Mouse (Mus musculus) small intestine, adult 2 months (tissue): ENCODE data around the gene Nup188. TPM values are rescaled to one million over a fixed set of nuclear protein-coding genes. Genes with fewer than 3 reads are reported as not detected.

Experiments
- H3K27ac ChIP-seq: fragments of 200-500 bp; 2 replicates; pipeline ENCODE4 v1.5.1; 2012; ENCODE audit warnings: low read depth, low read length, control low read depth, inconsistent platforms; ENCODE audit not compliant: insufficient read depth
- H3K27me3 ChIP-seq: fragments of 200-500 bp; 2 replicates; pipeline ENCODE4 v1.6.1; 2012; ENCODE audit warnings: mild to moderate bottlenecking, moderate library complexity, low read length, inconsistent platforms; ENCODE audit not compliant: control insufficient read depth, insufficient read depth
- H3K36me3 ChIP-seq: fragments of 200-500 bp; 2 replicates; pipeline ENCODE4 v1.6.1; 2012; ENCODE audit warnings: mild to moderate bottlenecking, low read length, control low read depth, inconsistent platforms; ENCODE audit not compliant: control insufficient read depth, insufficient read depth
- H3K4me1 ChIP-seq: fragments of 200-500 bp; 2 replicates; pipeline ENCODE4 v1.6.1; 2012; ENCODE audit warnings: low read length, inconsistent platforms, mixed read lengths; ENCODE audit not compliant: control insufficient read depth, insufficient read depth, insufficient read length
- H3K4me3 ChIP-seq: fragments of 200-500 bp; 2 replicates; pipeline ENCODE4 v1.5.1; 2012; ENCODE audit warnings: low read depth, mild to moderate bottlenecking, control low read depth, inconsistent platforms, low read length, moderate library complexity
- CTCF ChIP-seq: fragments of 200-500 bp; IDR thresholded peaks from 2 replicates; pipeline ENCODE4 v1.5.1; 2012; ENCODE audit warnings: low read depth, mild to moderate bottlenecking, control low read depth, inconsistent platforms, low read length, moderate library complexity, mixed read lengths; ENCODE audit not compliant: insufficient replicate concordance, insufficient read length; ENCODE audit errors: extremely low read depth
- POLR2A ChIP-seq: fragments of 200-500 bp; IDR thresholded peaks from 2 replicates; pipeline ENCODE4 v1.6.1; 2012; ENCODE audit warnings: low read depth, mild to moderate bottlenecking, control low read depth, inconsistent platforms, low read length, moderate library complexity
- WGBS: fragments of 180-500 bp; shearing (Covaris S2); methylation state at CpG from one replicate; pipeline ENCODE4 v1.1.7; 2018; 5-methylcytosine and 5-hydroxymethylcytosine counted together
- polyA plus RNA-seq: library from polyadenylated mRNA; depleted of rRNA; stranded (reverse); fragments of >200 nt; gene quantifications from 2 replicates; pipeline ENCODE4 v1.2.3, GENCODE M21; 2012

Gene Nup188
- polyA plus RNA-seq, 1 experiment = 21.4 TPM

- WGBS = 86% methylated on average over 6 of the region's 6 CpGs
- Histone ChIP-seq H3K36me3 (peaks cover 31% of the 10 kb centered on the region), H3K4me1 (peaks cover 4% of the 10 kb centered on the region), H3K27me3 (no peaks in the 10 kb centered on the region), H3K4me3 (no peak overlapping the region), H3K27ac (no peak overlapping the region)
- TF ChIP-seq CTCF = no peak
- TF ChIP-seq POLR2A = no peak
Measured at GRCm38 (mm10) chr2:30263811-30264210, 22.4 kb upstream of the Nup188 start.

- H3K36me3 ChIP-seq = peaks cover 27% of the 10 kb centered on the region
Measured at GRCm38 (mm10) chr2:30264671-30265519, 21.3 kb upstream of the Nup188 start.

GRCm38 (mm10) chr2:30265767-30266253 lies 20.4 kb upstream of the Nup188 start, which contains the start of gene Phyhd1:
Gene Phyhd1 (plus strand): TSS chr2:30266203.
- Histone ChIP-seq H3K4me1 (peaks cover 5% of the 10 kb centered on the region), H3K27ac (peak within 1 kb of the TSS; percentile 80), H3K27me3 (no peaks in the 10 kb centered on the region), H3K36me3 (peaks cover 24% of the 10 kb centered on the region), H3K4me3 (no peak within 1 kb of the TSS)
- 61% methylated on average over 5 of the region's 5 CpGs for WGBS
- TF ChIP-seq CTCF (no peak), POLR2A (no peak)

More at GRCm38 (mm10) chr2:30264671-30265519, 21.3 kb upstream of the Nup188 start:
- 38% methylated on average over 7 of the region's 7 CpGs for WGBS
- H3K4me3 ChIP-seq = no peak overlapping the region
- TF ChIP-seq CTCF (no peak), POLR2A (no peak)
- H3K27me3 ChIP-seq = no peaks in the 10 kb centered on the region
- H3K27ac ChIP-seq = peak overlapping the region; percentile 80
- H3K4me1 ChIP-seq = peaks cover 5% of the 10 kb centered on the region

DNA sequence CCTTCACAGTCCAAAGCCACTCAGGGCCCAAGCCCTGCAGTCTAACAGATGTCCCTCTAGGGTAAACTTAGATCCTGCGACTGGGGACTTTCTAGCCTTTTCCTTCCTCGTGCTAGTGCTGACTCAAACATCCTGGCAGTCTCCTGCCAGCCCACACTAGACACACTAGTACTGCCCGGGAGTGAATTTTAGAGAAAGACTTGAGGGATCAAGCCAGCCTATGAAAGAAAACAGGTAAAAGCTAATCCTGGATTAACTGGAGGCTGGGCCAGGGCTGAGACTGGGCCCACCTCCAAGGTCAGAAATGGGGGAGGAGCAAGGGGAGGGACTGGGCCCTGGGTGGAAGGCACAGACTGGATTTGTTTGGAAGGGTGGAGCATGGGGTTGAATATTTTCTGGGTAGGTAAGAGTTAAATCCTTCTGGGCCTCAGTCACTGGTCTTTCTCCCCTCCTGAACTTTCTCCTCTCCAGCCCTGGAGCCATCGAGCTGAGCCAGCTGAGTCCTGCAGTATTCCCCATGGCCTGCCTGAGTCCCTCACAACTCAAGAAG lies 19.7 kb upstream of the Nup188 start:
- TF ChIP-seq CTCF (no peak), POLR2A (peak; percentile 25; the same call in 1 of the 2 replicates)
- 13% methylated on average over 4 of the region's 4 CpGs for WGBS
- peak overlapping the region; percentile 80 for H3K27ac ChIP-seq
- no peaks in the 10 kb centered on the region for H3K27me3 ChIP-seq
- no peak overlapping the region for H3K4me3 ChIP-seq
- peaks cover 24% of the 10 kb centered on the region for H3K36me3 ChIP-seq
- H3K4me1 ChIP-seq = peaks cover 5% of the 10 kb centered on the region

DNA sequence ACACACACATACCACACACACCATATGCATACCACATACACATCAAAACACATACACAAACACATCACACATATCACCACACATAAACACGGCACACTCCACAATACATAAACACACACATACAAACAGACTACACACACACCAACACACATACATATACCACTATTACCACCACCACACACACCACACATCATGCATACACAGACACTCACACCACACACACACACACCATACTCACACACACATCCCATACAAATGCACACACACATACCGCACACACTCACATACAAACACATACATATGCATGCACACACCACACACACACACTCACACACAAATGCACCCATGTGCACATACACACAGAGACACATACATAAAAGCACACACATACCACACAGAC lies 18.7 kb upstream of the Nup188 start:
- Histone ChIP-seq H3K27me3 (no peaks in the 10 kb centered on the region), H3K27ac (0 out of 2 replicates have a peak overlapping the region, but pooled peaks have one; percentile 80), H3K4me3 (no peak overlapping the region), H3K36me3 (peaks cover 16% of the 10 kb centered on the region), H3K4me1 (peaks cover 5% of the 10 kb centered on the region)
- WGBS = 89% methylated on average over 2 of the region's 2 CpGs
- TF ChIP-seq POLR2A = no peak
- no peak for TF ChIP-seq CTCF

DNA sequence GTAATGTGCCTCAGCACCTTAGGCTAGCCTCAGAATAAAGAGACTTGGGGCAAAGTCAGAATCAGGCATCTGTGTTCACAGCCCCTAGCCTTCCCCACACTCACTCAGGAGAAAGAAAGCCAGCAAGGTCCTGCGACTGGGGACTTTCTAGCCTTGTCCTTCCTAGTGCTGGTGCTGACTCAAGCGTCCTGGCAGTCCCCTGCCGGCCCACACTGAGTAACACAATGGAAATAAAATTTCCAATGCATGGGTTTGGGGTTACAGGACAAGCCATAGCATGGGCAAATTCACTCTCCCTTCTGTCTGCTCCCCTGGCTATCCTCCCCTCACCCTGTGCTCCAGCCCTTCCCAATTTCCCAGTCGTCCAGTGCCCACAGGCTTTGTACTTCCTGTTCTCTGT lies 17.8 kb upstream of the Nup188 start:
- Histone ChIP-seq H3K36me3 (peaks cover 9% of the 10 kb centered on the region), H3K4me1 (peaks cover 5% of the 10 kb centered on the region), H3K4me3 (no peak overlapping the region), H3K27ac (no peak overlapping the region), H3K27me3 (no peaks in the 10 kb centered on the region)
- WGBS = 66% methylated on average over 4 of the region's 4 CpGs
- TF ChIP-seq CTCF = no peak
- TF ChIP-seq POLR2A = no peak
